Mouse (Mus musculus) lung, embryonic 16.5 days (tissue): ENCODE results near the gene Slc24a4. TPM values are rescaled to one million over a fixed set of nuclear protein-coding genes. Genes with fewer than 3 reads are reported as not detected.

ENCODE experiments used
- ATAC-seq: fragments of 200-750 bp; cut with Nextera tagmentation; 2 replicates; pipeline ENCODE4 v1.8.0; 2017; ENCODE audit warnings: low read depth, mild to moderate bottlenecking, moderate library complexity
- H3K27ac ChIP-seq: fragments of 300-500 bp; sonication (generic); 2 replicates; pipeline ENCODE4 v1.5.1; 2014; ENCODE audit warnings: mild to moderate bottlenecking, control low read depth, low read length
- H3K27me3 ChIP-seq: fragments of 300-500 bp; sonication (generic); 2 replicates; pipeline ENCODE4 v1.6.1; 2014; ENCODE audit warnings: low read depth, low read length, mixed read lengths; ENCODE audit not compliant: control insufficient read depth, insufficient read depth
- H3K36me3 ChIP-seq: fragments of 300-500 bp; sonication (generic); 2 replicates; pipeline ENCODE4 v1.6.1; 2014; ENCODE audit warnings: low read length; ENCODE audit not compliant: control insufficient read depth, insufficient read depth
- H3K4me1 ChIP-seq: fragments of 300-500 bp; sonication (generic); replicated peaks from 2 replicates; pipeline ENCODE4 v1.6.1; 2014; ENCODE audit warnings: low read length, mixed read lengths; ENCODE audit not compliant: control insufficient read depth, insufficient read depth
- H3K4me2 ChIP-seq: fragments of 300-500 bp; sonication (generic); 2 replicates; pipeline ENCODE4 v1.6.1; 2014; ENCODE audit warnings: low read depth, low read length, control low read depth
- H3K4me3 ChIP-seq: fragments of 300-500 bp; sonication (generic); 2 replicates; pipeline ENCODE4 v1.5.1; 2014; ENCODE audit warnings: mild to moderate bottlenecking, low read length, control low read depth
- H3K9ac ChIP-seq: fragments of 300-500 bp; sonication (generic); 2 replicates; pipeline ENCODE4 v1.6.1; 2014; ENCODE audit warnings: low read length, control low read depth
- H3K9me3 ChIP-seq: fragments of 300-500 bp; sonication (generic); 2 replicates; pipeline ENCODE4 v1.6.1; 2016; ENCODE audit warnings: low read length; ENCODE audit not compliant: control insufficient read depth
- WGBS: fragments of 180-500 bp; shearing (Covaris S2); extraction: QIAGEN DNeasy Blood & Tissue Kit; methylation state at CpG from one replicate; pipeline ENCODE4 v1.1.7; 2014; 5-methylcytosine and 5-hydroxymethylcytosine counted together
- polyA plus RNA-seq: library from polyadenylated mRNA; unstranded; fragments of >200 nt; fragmentation: Nextera tagmentation; extraction: Ambion mirVana; gene quantifications from 2 replicates; pipeline ENCODE4 v1.2.1, GENCODE M21; 2015

Slc24a4 gene
- polyA plus RNA-seq, result 3.1 and 4.3 TPM in 2 replicates

DNA sequence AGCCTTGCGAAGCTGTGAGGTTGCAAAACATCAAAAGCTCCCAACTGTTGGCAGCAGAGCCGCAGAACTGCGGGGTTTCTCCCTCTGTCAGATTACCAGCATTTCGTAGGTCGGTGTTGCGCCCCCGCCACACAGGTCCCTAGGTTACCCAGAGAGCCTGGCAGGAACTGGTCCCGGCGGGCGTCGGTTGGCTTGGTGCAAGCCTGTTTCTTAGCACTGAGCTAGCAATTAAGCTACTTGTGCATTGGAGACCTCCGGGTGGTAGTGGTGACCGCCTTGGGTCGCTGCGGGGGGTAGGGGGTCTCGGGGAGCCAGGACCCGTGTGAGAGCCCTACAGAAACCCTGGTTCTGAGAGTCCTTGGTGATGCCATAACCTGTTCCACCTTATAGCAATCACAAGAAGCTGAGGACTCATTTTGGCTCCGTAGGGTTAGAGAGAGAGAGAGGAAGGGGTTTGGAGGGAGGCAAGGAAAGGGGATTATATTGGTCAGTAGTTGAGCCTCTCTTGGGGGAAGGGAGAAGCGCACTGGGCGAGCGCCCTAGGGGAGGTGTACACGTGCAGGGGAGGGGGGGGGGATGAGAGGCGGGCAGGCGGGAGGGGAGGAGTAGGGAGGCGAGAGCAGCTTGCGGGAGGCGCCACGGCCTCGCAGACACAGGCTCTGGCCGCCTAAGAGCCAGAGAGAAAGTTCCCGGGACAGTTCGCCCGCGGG lies at the start of gene Slc24a4:
TSS of gene Slc24a4 (plus strand) at position 653 of the 710 bp plus-strand sequence.
- Histone ChIP-seq H3K4me1 (peaks cover 12% of the 10 kb centered on the region), H3K9me3 (no peaks in the 10 kb centered on the region), H3K4me3 (peak within 1 kb of the TSS; percentile 68), H3K27me3 (peaks cover 35% of the 10 kb centered on the region), H3K9ac (peak within 1 kb of the TSS; percentile 60), H3K27ac (no peak within 1 kb of the TSS), H3K36me3 (0 out of 2 replicates have a peak, but pooled peaks cover 2% of the 10 kb centered on the region), H3K4me2 (peak within 1 kb of the TSS; percentile 81)
- ATAC-seq, result peak; percentile 77
- 1% methylated on average over 32 of the region's 34 CpGs for WGBS

DNA sequence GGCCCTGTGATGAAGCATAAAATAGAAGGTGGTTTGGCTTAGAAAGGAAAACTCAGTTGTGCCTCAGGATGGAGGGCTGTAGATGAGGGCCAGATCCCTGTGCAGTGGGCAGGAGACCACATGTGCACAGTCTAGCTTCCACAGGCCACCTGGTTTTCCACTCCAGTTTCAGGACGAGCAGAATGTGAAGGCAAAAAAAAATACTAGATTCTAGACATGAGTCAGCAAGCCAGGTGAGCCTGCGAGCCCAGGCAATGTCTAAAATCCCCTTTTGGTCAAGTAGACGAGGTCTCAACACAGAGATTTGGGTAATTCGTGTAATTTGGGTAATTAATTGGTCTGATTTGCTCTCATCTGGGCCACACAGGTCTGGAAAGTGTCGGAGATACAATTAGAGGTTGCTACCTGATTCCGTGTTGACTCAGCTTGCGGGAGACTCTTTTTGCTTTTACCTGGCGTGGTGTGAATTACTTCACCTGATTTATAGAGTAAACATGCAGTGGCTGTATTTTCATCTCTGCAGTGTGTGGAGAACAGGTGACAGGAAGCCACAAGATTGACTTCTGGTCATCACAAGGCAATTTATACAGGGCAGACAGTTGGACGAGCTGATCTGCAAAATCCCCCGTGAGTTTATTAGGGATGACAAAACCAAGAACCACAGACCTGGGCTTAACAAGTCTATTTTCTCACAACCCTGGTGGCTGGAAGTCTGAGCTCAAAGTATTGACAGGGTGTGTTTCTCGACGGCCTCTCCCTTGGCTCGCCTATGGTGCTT lies 45.7 kb upstream of the Slc24a4 start:
- Histone ChIP-seq H3K36me3 (no peaks in the 10 kb centered on the region), H3K9me3 (no peaks in the 10 kb centered on the region), H3K27ac (no peak overlapping the region), H3K4me3 (no peak overlapping the region), H3K4me2 (no peak overlapping the region), H3K27me3 (no peaks in the 10 kb centered on the region), H3K4me1 (no peaks in the 10 kb centered on the region), H3K9ac (no peak overlapping the region)
- WGBS, result 66% methylated on average over 13 of the region's 13 CpGs
- no peak for ATAC-seq

DNA sequence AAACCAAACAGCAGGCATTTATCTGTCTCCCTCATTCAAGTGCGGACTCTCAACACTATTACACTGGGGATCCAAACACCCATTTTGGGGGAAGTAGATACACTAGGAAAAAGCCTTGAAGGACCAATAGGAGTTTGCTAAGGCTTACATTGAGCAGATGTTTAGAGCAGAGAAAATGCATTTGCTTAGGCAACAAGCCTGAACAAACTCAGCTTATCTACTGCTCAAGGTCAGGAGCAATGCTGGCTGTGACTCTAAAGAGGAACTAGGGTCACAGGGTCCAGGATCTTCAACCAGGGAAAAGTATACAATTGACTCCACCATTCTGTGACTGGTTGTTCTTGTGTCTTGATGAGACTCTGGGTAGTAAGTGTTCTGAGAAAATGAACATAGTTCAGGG lies 38.0 kb upstream of the Slc24a4 start:
- Histone ChIP-seq H3K4me1 (no peaks in the 10 kb centered on the region), H3K4me2 (no peak overlapping the region), H3K36me3 (no peaks in the 10 kb centered on the region), H3K9me3 (no peaks in the 10 kb centered on the region), H3K27me3 (no peaks in the 10 kb centered on the region), H3K27ac (no peak overlapping the region), H3K4me3 (no peak overlapping the region), H3K9ac (no peak overlapping the region)
- WGBS, result 70% methylated on average over 1 of the region's 1 CpGs
- ATAC-seq, result no peak

DNA sequence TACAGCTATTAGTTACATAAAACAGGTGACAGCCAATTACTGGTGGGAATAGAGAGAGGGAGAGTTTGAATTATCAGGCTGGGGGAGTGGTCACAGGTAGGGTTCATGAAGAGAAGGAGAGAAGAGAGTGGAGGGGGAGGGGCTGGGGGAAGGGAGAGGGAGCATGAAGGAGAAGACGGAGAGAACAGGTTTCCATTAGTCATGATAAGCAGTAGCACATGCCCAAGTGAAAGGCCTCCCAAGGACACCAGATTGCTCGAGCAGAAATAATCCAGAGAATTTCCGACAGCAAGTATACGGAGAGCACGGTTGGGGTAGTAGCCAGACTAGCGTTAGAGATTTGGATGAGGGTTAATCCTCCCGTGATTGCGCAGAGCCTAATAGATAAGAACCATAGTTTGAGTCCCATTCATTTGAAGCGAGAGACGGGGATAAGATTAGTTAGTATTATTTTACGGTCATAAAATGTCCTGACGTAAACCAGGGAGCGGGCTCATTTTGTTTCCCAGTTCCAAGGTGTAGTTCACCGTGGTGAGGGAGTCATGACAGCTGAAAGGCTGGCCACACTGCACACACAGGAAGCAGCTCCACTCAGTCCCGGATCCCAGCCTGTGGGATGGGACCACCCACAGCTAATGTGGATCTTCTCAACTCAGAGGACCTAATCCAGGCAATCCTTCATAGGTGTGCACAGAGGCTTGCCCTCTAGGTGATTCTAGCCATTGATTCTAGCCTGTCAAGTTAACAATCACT lies 36.0 kb upstream of the Slc24a4 start:
- no peak for ATAC-seq
- H3K36me3 ChIP-seq, result no peaks in the 10 kb centered on the region

DNA sequence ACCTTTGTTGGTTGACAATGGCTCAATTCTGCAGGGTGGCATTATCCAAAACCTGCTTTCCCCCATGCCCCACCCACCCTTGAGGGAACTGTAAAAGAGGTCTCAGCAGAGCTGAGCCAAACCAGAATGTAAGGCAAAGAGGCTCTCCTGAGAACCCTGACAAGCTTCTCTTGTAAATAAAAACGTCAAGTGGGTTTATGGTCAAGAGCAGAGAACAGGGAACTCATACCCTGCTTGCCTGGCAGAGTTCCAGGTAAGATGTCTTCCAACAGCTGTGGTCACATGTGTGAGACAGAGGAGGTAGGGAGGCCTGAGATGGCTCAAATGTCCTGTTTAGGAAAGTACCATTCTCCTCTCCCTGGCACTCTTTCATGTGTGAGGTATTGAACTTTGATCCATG lies 22.5 kb upstream of the Slc24a4 start:
- WGBS, result 21% methylated on average over 1 of the region's 1 CpGs

More for the DNA sequence above, 36.0 kb upstream of the Slc24a4 start:
- 75% methylated on average over 15 of the region's 15 CpGs for WGBS
- H3K4me2 ChIP-seq, result no peak overlapping the region
- no peak overlapping the region for H3K4me3 ChIP-seq
- no peak overlapping the region for H3K9ac ChIP-seq
- H3K27me3 ChIP-seq, result no peaks in the 10 kb centered on the region
- no peaks in the 10 kb centered on the region for H3K9me3 ChIP-seq
- no peak overlapping the region for H3K27ac ChIP-seq
- H3K4me1 ChIP-seq, result no peaks in the 10 kb centered on the region

DNA sequence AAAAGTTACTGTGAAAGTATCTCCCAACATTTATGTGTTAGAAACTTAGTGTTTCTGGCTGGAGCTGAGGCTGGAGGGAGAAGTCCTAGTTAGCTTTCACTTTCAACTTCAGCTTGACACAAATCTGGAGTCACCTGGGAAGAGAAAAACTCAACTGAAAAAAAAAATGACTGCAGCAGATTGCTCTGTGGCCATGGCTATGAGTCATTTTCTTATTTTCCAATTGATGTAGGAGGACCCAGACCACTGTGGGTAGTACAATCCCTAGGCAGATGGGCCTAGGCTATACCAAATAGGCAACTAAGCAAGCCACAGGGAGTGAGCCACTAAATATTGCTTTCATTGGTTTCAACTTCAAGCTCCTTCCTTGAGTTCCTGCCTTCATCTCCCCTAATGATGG lies 19.7 kb upstream of the Slc24a4 start:
- no peak for ATAC-seq
- Histone ChIP-seq H3K27ac (no peak overlapping the region), H3K9me3 (no peaks in the 10 kb centered on the region), H3K4me2 (no peak overlapping the region), H3K4me3 (no peak overlapping the region), H3K36me3 (no peaks in the 10 kb centered on the region), H3K9ac (no peak overlapping the region), H3K4me1 (peaks cover 25% of the 10 kb centered on the region), H3K27me3 (no peaks in the 10 kb centered on the region)

More for the DNA sequence above, 22.5 kb upstream of the Slc24a4 start:
- no peak overlapping the region for H3K4me3 ChIP-seq
- no peak overlapping the region for H3K27ac ChIP-seq
- H3K27me3 ChIP-seq, result no peaks in the 10 kb centered on the region
- no peaks in the 10 kb centered on the region for H3K36me3 ChIP-seq
- no peak overlapping the region for H3K4me2 ChIP-seq
- peak; percentile 58 for ATAC-seq
- no peak overlapping the region for H3K9ac ChIP-seq
- peaks cover 3% of the 10 kb centered on the region for H3K4me1 ChIP-seq
- H3K9me3 ChIP-seq, result no peaks in the 10 kb centered on the region

DNA sequence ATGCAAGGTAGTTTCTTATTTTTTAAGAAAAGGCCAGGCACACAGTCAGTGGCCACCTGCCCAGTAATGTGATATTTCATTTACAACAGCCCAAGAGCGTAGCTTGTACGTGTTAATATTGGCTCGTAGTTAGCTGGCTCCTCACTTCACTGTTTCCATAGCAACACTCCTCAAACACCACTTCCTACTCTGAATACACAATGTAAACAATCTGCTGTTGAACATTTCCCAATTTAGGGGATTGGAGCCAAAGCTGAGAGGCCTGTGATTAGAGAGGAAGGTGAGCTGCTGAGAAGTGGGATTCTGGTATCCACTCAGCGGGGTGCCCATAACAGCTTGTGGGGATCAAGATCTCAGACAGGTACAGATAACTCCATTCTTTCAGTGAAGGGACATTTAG lies 16.0 kb upstream of the Slc24a4 start:
- Histone ChIP-seq H3K4me2 (0 out of 2 replicates have a peak overlapping the region, but pooled peaks have one; percentile 17), H3K9me3 (no peaks in the 10 kb centered on the region), H3K4me3 (no peak overlapping the region), H3K36me3 (no peaks in the 10 kb centered on the region), H3K27ac (peak overlapping the region; percentile 88), H3K4me1 (peaks cover 28% of the 10 kb centered on the region), H3K27me3 (no peaks in the 10 kb centered on the region), H3K9ac (no peak overlapping the region)
- peak; percentile 93 for ATAC-seq
- whole genome bisulfite sequencing, result 13% methylated on average over 4 of the region's 4 CpGs

DNA sequence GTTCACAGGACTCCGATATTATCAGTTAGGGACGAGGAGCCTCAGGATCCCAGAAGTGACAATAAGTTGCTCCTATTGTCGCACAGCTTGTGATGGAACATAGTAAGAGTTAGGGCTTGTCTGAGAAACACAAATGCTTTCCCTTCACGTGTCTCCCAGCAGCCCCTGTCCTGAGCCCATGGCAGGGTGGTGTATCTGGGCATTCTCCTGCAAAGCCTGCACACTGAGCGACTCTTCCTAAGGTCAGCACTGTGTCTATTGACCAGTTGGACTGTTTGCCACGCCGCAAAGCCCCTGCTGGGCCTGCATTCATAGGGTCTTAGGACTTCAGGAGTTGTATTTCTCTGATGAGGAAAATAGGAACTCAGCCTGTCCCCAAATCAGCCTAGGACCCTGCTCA lies 15.6 kb upstream of the Slc24a4 start:
- H3K27ac ChIP-seq, result peak overlapping the region; percentile 88
- no peaks in the 10 kb centered on the region for H3K36me3 ChIP-seq
- 0 out of 2 replicates have a peak overlapping the region, but pooled peaks have one; percentile 17 for H3K4me2 ChIP-seq
- no peak overlapping the region for H3K9ac ChIP-seq
- H3K4me1 ChIP-seq, result peaks cover 28% of the 10 kb centered on the region
- H3K9me3 ChIP-seq, result no peaks in the 10 kb centered on the region
- no peak overlapping the region for H3K4me3 ChIP-seq
- 46% methylated on average over 7 of the region's 7 CpGs for WGBS
- no peaks in the 10 kb centered on the region for H3K27me3 ChIP-seq
- ATAC-seq, result peak; percentile 24; the same call in 1 of the 2 replicates

DNA sequence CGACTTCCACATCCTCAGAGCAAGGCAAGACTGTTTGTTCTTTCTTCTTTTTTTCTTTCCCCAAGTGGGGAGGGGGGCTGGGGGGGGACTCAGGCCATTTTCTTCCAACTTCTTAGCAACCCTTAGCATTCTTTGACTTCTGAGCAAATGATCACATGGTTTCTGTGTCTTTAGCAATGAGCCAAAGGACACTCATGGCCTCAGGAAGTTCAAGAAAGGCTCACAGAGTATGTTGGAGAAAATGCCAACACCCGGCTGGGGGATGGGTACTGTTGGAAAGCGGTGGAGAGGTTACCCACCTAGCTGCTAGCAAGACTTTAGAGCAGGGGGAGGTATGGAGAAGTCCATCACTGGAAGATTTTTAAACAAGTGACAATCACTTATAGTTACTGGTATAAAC lies 15.1 kb upstream of the Slc24a4 start:
- no peak overlapping the region for H3K4me2 ChIP-seq
- H3K9ac ChIP-seq, result no peak overlapping the region
- peak overlapping the region; percentile 88 for H3K27ac ChIP-seq
- H3K36me3 ChIP-seq, result no peaks in the 10 kb centered on the region
- no peaks in the 10 kb centered on the region for H3K9me3 ChIP-seq
- 29% methylated on average over 3 of the region's 3 CpGs for WGBS
- ATAC-seq, result peak; percentile 63
- H3K4me3 ChIP-seq, result no peak overlapping the region
- peaks cover 28% of the 10 kb centered on the region for H3K4me1 ChIP-seq
- no peaks in the 10 kb centered on the region for H3K27me3 ChIP-seq
